Mouse (Mus musculus) neutrophil, adult 5-6 weeks (primary cell): ENCODE measurements around the gene Tti1. TPM values are rescaled to one million over a fixed set of nuclear protein-coding genes. Genes with fewer than 3 reads are reported as not detected.
A peak's percentile ranks its signal among the peaks of the same experiment; 100 is the strongest.

Source experiments
- ATAC-seq: fragments of 151-379, 151-347 bp; 2 replicates; pipeline ENCODE4 v1.8.0; 2017; ENCODE audit warnings: mild to moderate bottlenecking, moderate TSS enrichment; ENCODE audit not compliant: insufficient number of reproducible peaks, poor library complexity, low FRiP score, severe bottlenecking; ENCODE audit errors: extremely low read depth
- total RNA-seq: library from RNA; stranded (forward); fragments of 200-1000 nt; gene quantifications from 2 replicates; pipeline ENCODE4 v1.2.3, GENCODE M21; 2017

The Tti1 gene
- total RNA-seq, 1 experiment from 2014 or later: 26.4 TPM

DNA sequence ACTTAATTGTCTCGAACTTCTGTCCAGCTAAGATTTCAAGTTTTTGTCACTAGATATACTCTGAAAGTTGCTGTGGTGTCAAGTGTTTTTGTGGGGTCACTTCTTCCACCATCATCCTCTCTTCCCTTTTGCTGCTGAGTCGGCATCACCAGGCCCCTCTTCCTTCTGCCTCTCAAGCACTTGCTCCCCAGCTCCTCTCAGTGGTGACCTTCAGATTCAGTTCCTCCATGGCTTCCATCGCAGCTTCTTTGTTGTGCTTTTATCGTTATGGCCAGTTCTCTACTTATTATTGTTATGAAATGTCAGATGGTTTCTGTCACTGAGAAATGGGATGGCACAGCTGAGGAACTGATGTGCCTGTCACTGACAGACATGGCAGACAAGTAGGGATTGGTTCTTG is 18.0 kb upstream of the Tti1 start:
- no peak for ATAC-seq

DNA sequence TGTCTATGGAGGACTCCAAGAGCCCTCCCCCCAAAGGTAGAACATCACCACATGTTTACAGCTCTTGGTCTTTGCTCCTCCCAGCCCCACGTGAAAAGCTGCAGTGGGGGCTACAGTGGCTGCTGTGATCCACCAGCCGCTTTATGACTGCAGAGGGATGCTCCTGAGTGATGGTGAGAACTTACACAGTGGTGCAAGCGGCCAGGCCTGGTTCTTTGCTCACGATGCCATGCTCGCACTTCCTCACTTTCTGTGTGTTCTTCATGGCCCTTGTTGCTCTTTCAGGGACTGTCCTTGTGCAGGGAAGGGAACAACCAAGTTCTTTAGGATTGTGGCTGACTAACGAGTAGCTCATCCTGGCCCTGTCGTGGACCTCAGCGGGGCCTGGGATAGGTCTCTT is 15.3 kb upstream of the Tti1 start:
- ATAC-seq: no peak

DNA sequence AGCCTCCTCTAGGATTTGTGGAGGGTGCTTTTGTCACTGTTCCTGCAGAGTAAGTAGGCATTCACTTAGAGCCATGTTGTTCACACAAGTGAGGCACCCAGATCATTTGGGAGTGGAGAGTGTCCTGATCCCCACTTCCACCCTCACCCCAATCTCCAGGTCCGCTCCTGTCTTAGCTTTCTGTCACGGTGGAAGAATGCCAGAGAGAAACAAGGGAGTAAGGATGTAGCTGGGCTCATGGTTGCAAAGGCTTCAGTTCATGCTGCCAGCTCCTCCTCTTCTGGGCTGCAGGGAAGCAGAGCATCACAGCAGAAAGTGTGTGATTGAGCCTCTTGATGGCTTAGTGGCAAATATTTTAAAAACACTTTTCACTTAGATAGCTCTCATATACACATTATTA is 12.2 kb upstream of the Tti1 start:
- ATAC-seq: no peak

GRCm38 (mm10) chr2:158039662-158040061 is 11.4 kb upstream of the Tti1 start:
- no peak for ATAC-seq

DNA sequence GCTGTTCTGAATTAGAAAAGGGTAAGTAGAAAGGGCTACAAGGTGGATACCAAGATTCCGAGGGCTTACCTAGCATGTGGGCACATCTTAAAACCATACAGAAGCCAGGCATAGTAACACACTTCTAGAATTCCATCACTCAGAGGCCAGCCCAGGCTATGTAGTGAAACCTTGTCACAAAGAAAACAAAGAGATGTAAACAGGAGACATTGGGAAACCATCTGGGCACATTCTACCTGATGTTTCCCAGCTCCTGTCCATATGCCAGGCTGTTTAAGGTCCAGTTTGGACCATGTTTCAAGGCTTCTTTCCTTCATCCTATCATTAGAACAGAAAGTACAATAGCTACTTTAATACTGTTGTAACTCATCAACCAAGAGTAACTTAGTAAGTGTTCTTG is 9.3 kb upstream of the Tti1 start:
- ATAC-seq: no peak

DNA sequence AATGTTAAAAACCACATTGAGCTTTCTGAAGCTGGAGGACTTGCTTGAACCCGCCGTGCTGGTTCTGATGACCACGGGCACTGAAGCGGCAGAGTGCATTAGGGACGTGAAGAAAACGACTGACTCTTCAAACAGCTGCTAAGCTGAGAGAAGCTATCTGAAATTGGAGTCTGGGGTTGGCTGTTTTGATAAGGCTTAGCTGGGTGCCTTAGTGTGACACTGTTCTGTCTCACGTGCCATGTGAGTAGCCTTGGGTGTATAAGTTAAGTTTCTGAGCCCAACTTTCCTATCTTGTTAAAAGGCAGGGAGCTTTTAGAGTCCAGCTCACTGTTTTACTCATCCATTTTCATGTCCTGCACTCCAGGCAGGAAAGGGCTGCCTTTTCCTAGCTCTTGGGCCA is 8.7 kb upstream of the Tti1 start:
- no peak for ATAC-seq

DNA sequence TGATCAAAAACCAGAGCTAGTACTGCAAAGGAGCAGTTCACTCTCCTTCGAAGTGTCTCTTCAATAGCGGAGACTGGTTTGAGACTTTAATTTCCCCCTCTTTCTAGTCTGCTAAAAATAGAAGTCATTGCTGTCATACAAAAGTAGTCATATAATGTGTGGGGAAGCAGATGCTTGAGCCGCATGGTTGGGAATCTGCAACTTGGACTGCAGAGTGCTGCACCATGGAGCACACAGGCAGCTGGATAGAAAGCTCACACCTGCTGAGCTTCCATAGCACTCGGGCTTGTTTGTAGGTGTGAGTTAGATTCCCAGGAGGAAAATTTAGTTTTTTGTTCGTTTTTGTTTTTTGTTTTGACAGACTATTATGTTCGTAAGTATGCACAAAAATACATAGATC is 8.2 kb upstream of the Tti1 start:
- ATAC-seq: no peak

DNA sequence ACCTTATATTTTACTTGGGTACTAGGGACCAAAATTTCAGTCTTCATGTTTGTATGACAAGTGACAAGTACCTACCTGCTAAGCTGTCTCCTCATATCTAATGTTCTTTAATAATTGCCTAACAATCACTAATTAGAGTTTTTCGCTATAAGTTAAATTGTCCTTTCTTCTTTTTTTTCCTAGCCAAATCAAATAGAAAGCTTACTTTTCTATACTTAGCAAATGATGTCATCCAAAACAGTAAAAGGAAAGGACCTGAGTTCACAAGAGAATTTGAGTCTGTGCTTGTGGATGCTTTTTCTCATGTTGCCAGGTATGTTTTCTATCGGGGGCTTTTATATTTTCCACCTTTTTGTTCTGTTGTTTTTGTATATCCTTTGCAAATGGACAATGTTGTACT is 7.6 kb upstream of the Tti1 start:
- ATAC-seq: no peak

GRCm38 (mm10) chr2:158030007-158030406 is 1.8 kb upstream of the Tti1 start:
- no peak for ATAC-seq

- ATAC-seq: peak; percentile 74
Observed at GRCm38 (mm10) chr2:158027855-158028353, 329 bp downstream of the Tti1 start.

GRCm38 (mm10) chr2:158017330-158017729 is 10.9 kb downstream of the Tti1 start:
- no peak for ATAC-seq

- ATAC-seq: no peak
Observed at GRCm38 (mm10) chr2:158012608-158013007, 15.6 kb downstream of the Tti1 start.

DNA sequence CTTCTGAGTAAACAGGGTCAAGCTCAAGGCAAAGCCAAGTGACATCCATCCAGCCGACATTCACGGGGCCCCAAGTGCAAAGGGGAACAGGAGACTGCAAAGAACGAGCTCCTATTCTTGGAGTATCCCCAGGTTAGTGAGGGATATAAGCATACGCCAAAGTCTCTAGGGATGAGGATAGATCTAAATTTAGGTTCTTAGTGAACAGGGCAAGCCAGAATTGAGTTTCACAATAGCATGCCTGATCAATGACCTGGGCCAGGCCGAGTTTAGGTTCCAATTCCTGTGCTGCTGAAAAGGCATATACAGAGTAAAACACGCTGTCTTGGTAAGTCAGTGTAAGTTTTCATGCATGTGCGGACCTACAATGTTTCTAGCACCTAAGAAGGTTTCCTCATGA is 18.9 kb downstream of the Tti1 start:
- ATAC-seq: no peak

DNA sequence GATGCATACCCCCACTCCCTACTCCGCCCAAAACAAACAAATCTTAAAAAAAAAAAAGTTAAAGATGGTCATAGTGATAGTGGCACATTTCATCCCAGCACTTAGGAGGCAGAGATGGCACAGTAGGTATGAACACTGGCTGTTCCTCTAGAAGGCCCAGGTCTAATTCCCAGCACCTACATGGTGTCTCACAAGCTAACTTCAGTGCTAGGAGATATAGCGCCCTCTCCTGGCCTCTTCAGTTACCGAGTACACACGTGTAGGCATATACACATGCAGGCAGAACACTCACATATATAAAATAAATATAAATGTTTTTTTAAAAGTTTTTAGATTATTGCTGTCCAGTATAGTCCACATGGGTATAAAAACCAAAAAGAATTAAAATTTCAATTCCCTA is 22.6 kb downstream of the Tti1 start:
- no peak for ATAC-seq

GRCm38 (mm10) chr2:158004620-158005019 is 23.6 kb downstream of the Tti1 start:
- ATAC-seq: no peak

- ATAC-seq: no peak
Observed at GRCm38 (mm10) chr2:157998817-157999216, 29.4 kb downstream of the Tti1 start.

DNA sequence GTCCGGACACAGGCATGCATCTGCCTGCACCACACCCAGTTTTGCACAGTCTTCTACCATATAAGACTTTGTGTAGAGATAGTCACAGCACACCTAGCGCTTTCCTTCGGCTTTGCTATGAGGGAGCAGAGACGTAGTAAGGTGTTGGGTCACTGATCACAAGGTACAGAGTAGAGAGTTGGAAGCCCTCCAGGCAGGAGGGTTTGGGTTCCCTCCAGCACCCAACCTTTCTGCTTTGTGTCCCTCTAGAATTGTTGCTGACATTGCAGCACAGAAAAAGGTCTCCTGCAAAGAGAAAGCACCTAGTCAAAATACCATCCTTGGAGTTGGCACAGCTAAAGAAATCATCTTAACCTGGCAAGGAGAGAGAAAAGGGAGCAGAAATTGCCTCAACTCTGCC is 35.7 kb downstream of the Tti1 start:
- no peak for ATAC-seq

- peak; percentile 83 for ATAC-seq
Observed at GRCm38 (mm10) chr2:157991026-157991425, 37.2 kb downstream of the Tti1 start.

GRCm38 (mm10) chr2:157989946-157990345 is 38.3 kb downstream of the Tti1 start:
- ATAC-seq: no peak

DNA sequence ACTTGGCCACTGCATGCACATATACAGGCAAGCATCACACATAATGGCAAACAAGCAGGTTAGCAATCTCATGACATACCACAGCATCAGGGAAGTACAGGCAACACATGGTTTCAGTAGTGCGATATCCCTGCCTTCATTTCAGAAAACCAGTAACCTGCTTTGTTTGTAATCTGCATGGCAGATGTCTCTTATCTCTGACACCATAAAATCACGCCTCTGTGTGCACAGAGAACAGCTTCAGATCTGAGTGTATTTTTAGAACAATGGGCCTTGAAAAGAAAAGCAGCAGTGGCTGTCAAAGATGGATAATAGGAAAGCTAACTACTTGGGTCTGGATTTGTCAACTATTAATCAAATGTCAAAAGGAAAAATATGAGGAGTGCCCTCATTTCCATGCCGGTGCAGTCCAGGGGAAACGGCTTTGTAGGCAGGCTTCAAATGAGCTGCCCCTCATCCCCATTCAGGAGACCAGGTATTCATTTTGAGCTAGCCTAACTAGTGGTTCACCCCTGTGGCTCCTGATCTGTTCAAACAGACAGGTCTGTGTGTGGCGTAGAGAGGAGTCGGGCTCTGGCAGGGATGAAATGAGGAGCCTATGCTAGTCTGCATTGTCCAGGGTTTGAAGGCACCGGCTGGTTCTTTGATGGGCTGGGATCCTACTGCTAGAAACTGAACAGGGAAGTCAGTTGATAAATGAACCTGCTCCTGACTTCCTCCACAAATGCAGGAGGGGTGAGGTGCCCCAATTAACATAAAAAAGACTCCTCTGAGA is 39.6 kb downstream of the Tti1 start:
- ATAC-seq: no peak

GRCm38 (mm10) chr2:157986235-157986634 is 42.0 kb downstream of the Tti1 start:
- ATAC-seq: no peak
